ENCODE assay signal across 10 mouse cellular contexts in the genomic region with DNA sequence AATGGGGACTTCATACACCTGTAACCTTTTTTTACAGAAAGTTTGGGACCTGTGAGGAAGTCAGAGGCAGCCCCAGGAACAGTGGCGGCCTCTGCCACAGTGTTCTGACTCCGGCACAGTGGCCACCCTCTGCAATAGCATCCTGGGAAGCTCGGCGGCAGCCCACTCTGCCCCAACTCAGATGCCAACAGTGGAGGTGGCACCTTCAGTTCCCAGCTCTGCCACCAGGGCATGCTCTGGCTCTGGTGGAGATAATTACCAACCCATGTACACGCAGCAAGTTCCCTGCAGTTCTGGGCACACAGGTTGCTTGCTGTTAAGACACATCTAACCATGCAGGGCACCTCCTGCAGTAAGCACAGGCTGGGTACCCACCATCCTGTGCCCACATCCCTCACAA. TPM values are rescaled to one million over a fixed set of nuclear protein-coding genes. Genes with fewer than 3 reads are reported as not detected.
DNase-seq lines count a peak whose midpoint lies in the region; ATAC-seq and TF ChIP-seq lines count a peak whose summit lies in the region.
"Had no signal": no experiment of that assay in that cellular context is flagged by ENCODE, and none has a peak within 500 bp of the region (broad histone marks: within the 10 kb centered on the region; RNA-seq: fewer than 3 reads in every experiment).

No protein-coding gene starts in this region.

- no peak overlapping the region for H3K4me2 ChIP-seq in lung, postnatal 0 days (replicated peaks; ENCODE audit: low read depth, low read length)
- H3K4me2 ChIP-seq: neural tube, embryonic 12.5 days had no signal

- no peak for ATAC-seq in lung, postnatal 0 days
- no peak for ATAC-seq in activated CD4-positive, CD25-positive, alpha-beta regulatory T cell, adult 4 months
- ATAC-seq: Patski had no signal

- no peak overlapping the region for H3K27ac ChIP-seq in heart, adult 2 months
- H3K27ac ChIP-seq in lung, postnatal 0 days (ENCODE audit: low read length): no peak overlapping the region
- H3K27ac ChIP-seq in olfactory bulb, adult 2 months (ENCODE audit: insufficient read depth, low read depth, low read length): no peak overlapping the region
- H3K27ac ChIP-seq: neural tube, embryonic 12.5 days had no signal

- H3K4me1 ChIP-seq in heart, adult 2 months (ENCODE audit: control insufficient read depth, insufficient read depth, low read length): no peaks in the 10 kb centered on the region
- no peaks in the 10 kb centered on the region for H3K4me1 ChIP-seq in lung, postnatal 0 days (ENCODE audit: insufficient read depth, low read depth, low read length)
- H3K4me1 ChIP-seq in olfactory bulb, adult 2 months (ENCODE audit: control insufficient read depth, insufficient read depth, low read length): peaks cover 4% of the 10 kb centered on the region; the same call in 1 of the 2 replicates
- H3K4me1 ChIP-seq: neural tube, embryonic 12.5 days had no signal

- no peaks in the 10 kb centered on the region for H3K9me3 ChIP-seq in lung, postnatal 0 days (ENCODE audit: low read length)
- H3K9me3 ChIP-seq: neural tube, embryonic 12.5 days had no signal

- TF ChIP-seq CTCF in heart, adult 2 months (IDR thresholded peaks at IDR 0.05): peak; percentile 71
- TF ChIP-seq CTCF in lung, postnatal 0 days (IDR thresholded peaks at IDR 0.05): peak; percentile 59
- TF ChIP-seq CTCF in olfactory bulb, adult 2 months (IDR thresholded peaks at IDR 0.05; ENCODE audit: insufficient read depth, low read depth, low read length): peak; percentile 50; the same call in 1 of the 2 replicates

- H3K27me3 ChIP-seq in heart, adult 2 months (ENCODE audit: control insufficient read depth, insufficient read depth, low read length): no peaks in the 10 kb centered on the region
- H3K27me3 ChIP-seq in lung, postnatal 0 days (replicated peaks; ENCODE audit: insufficient read depth, low read length): no peaks in the 10 kb centered on the region
- H3K27me3 ChIP-seq: neural tube, embryonic 12.5 days; Patski had no signal

- DNase-seq in heart, adult 2 months: no peak
- no peak for DNase-seq in heart, adult 11 months
- no peak for DNase-seq in lung, postnatal 0 days (ENCODE audit: low spot score)
- no peak for DNase-seq in lung, postnatal 36 days
- peak; percentile 58 for DNase-seq in brain, adult 2 months (ENCODE audit: low read depth, low spot score)
- no peak for DNase-seq in T-cell, adult 2 months (ENCODE audit: low spot score)

- no peak for TF ChIP-seq POLR2A in heart, adult 2 months (IDR thresholded peaks at IDR 0.05; ENCODE audit: insufficient read depth, low read depth, low read length)
- TF ChIP-seq POLR2A in olfactory bulb, adult 2 months (IDR thresholded peaks at IDR 0.05; ENCODE audit: insufficient read depth, low read depth, low read length): no peak

- no peak overlapping the region for H3K4me3 ChIP-seq in heart, adult 2 months
- H3K4me3 ChIP-seq in lung, postnatal 0 days (ENCODE audit: low read depth, low read length): no peak overlapping the region
- no peak overlapping the region for H3K4me3 ChIP-seq in olfactory bulb, adult 2 months (ENCODE audit: insufficient read depth, low read depth, low read length)
- H3K4me3 ChIP-seq: neural tube, embryonic 12.5 days had no signal

- no peak for TF ChIP-seq EP300 in heart, adult 2 months (IDR thresholded peaks at IDR 0.05; ENCODE audit: insufficient read depth, low read depth, low read length)
- no peak for TF ChIP-seq EP300 in lung, postnatal 0 days (IDR thresholded peaks at IDR 0.05)

- intact Hi-C loops in heart, adult 2 months (cut with DNase I): loop anchor here (5.0 kb wide), 1 partner anchor 272 kb away; no protein-coding TSS in a partner anchor

- H3K36me3 ChIP-seq in heart, adult 2 months (ENCODE audit: control insufficient read depth, insufficient read depth, low read length): no peaks in the 10 kb centered on the region
- H3K36me3 ChIP-seq in lung, postnatal 0 days (ENCODE audit: insufficient read depth, low read length): no peaks in the 10 kb centered on the region

- 72% methylated on average over 5 of the region's 5 CpGs for WGBS in heart, adult 2 months
- WGBS in lung, postnatal 0 days: 81% methylated on average over 5 of the region's 5 CpGs
- WGBS in olfactory bulb, adult 2 months: 52% methylated on average over 5 of the region's 5 CpGs

- H3K9ac ChIP-seq in heart, adult 2 months (ENCODE audit: low read depth, low read length): no peak overlapping the region
- H3K9ac ChIP-seq in lung, postnatal 0 days (replicated peaks; ENCODE audit: low read depth): no peak overlapping the region
- H3K9ac ChIP-seq: neural tube, embryonic 12.5 days had no signal

- no peaks in the 10 kb centered on the region for H3K79me2 ChIP-seq in heart, adult 2 months (replicated peaks; ENCODE audit: control insufficient read depth, insufficient read depth, low read length)

RNA-seq across cellular contexts. Expression of a gene that starts 55.7 kb away (rescaled TPM):
- 1 to 10 TPM; 1.1 TPM for total RNA-seq in heart, adult 2 months (2021)
- polyA plus RNA-seq in heart, adult 2 months (2012; rRNA removed): 3.3 and 4.1 TPM in 2 replicates
- 0.08 and 0.12 TPM in 2 replicates for polyA plus RNA-seq in lung, postnatal 0 days (2015; fragmentation: Nextera tagmentation; extraction: Ambion mirVana)
- not detected in 2 replicates for polyA plus RNA-seq in olfactory bulb, adult 2 months (2012; ENCODE audit: insufficient read depth, insufficient read length, low replicate concordance, missing spikeins)
- polyA plus RNA-seq in activated CD4-positive, CD25-positive, alpha-beta regulatory T cell, adult 4 months (2017; shearing (Covaris generic)): 1 to 10 TPM; 1.1 to 1.4 TPM
